Comparison of ENCODE assay signal across 26 mouse cellular contexts in the genomic region with DNA sequence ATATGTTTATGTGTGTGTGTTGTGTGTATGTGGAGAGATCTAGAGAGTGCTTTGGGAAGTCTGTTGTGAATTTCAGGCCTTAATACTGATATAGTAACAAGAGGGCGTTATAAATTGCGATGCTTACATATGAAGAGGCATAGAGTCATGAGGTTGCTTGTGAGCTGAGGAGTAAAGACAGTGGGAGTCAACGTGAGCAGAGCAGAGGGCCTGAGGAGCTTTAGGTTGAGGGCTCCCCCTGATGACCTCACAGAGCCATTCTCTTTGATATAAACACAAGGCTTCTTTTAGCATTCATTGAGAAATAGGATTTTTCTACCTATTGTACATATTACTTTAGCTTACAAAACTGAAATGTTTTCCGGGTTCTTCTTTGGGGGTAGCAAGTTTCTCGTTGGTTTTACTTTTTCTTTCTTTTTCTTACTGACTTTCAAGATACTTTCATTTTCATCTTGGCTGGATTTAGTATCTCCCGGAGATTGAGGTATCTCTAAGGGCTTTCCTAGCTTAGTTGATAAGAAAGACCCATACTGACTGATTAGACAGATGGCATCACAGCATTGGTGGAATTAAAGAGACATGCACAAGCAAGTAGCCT. TPM values are rescaled to one million over a fixed set of nuclear protein-coding genes. Genes with fewer than 3 reads are reported as not detected.
DNase-seq lines count a peak whose midpoint lies in the region; ATAC-seq and TF ChIP-seq lines count a peak whose summit lies in the region.
"Had no signal": no experiment of that assay in that cellular context is flagged by ENCODE, and none has a peak within 500 bp of the region (broad histone marks: within the 10 kb centered on the region; RNA-seq: fewer than 3 reads in every experiment).

No protein-coding gene starts in this region.

- no peak for TF ChIP-seq POLR2A in MEL (IDR thresholded peaks at IDR 0.05; ENCODE audit: control insufficient read depth in 1 of 2, insufficient read depth in 1 of 2, low read depth in 1 of 2, low read length in 2 of 2, poor library complexity in 1 of 2)

- H3K27me3 ChIP-seq in MEL (ENCODE audit: control insufficient read depth in 1 of 2, insufficient read depth in 2 of 2, low read length in 2 of 2) = no peaks in the 10 kb centered on the region
- no peaks in the 10 kb centered on the region for H3K27me3 ChIP-seq in midbrain, embryonic 15.5 days (replicated peaks)
- H3K27me3 ChIP-seq in forebrain, embryonic 16.5 days (replicated peaks; ENCODE audit: control insufficient read depth, insufficient read depth, low read length) = no peaks in the 10 kb centered on the region
- H3K27me3 ChIP-seq: embryonic facial prominence, embryonic 15.5 days; forebrain, embryonic 15.5 days; heart, embryonic 12.5 days had no signal

- peaks cover 0 to 7% of the 10 kb centered on the region in 2 experiments; a peak in 2 of 4 replicates for H3K4me1 ChIP-seq in MEL (ENCODE audit: control insufficient read depth in 1 of 2, insufficient read depth in 2 of 2, low read length in 2 of 2)
- no peaks in the 10 kb centered on the region for H3K4me1 ChIP-seq in midbrain, embryonic 15.5 days
- H3K4me1 ChIP-seq in forebrain, embryonic 16.5 days (replicated peaks; ENCODE audit: control insufficient read depth, insufficient read depth, low read length) = no peaks in the 10 kb centered on the region
- H3K4me1 ChIP-seq: embryonic facial prominence, embryonic 15.5 days; forebrain, embryonic 15.5 days; heart, embryonic 12.5 days; hindbrain, embryonic 10.5 days had no signal

- DNase-seq in CD4-positive, CD25-positive, alpha-beta regulatory T cell, adult 2 months (ENCODE audit: low read depth, low spot score) = peak; percentile 13
- DNase-seq in MEL (ENCODE audit: low read depth, low spot score) = no peak
- no peak for DNase-seq in spleen, postnatal 36 days (ENCODE audit: low spot score in 2 of 2)
- DNase-seq: adrenal gland, adult 8-10 months; adrenal gland, postnatal 36 days; cerebellum, adult 11 months; cerebellum, adult 8-10 months; cerebellum, postnatal 14 days; embryo, embryonic 11 days; gastrocnemius, postnatal 14 days had no signal

- H3K4me3 ChIP-seq in MEL (ENCODE audit: control insufficient read depth in 1 of 2, insufficient read depth in 1 of 2, low read depth in 2 of 2, low read length in 2 of 2) = no peak overlapping the region
- H3K4me3 ChIP-seq in midbrain, embryonic 15.5 days = no peak overlapping the region
- H3K4me3 ChIP-seq in forebrain, embryonic 16.5 days (replicated peaks; ENCODE audit: low read length) = no peak overlapping the region
- H3K4me3 ChIP-seq: embryonic facial prominence, embryonic 15.5 days; forebrain, embryonic 15.5 days; heart, embryonic 12.5 days; hindbrain, embryonic 10.5 days had no signal

- ATAC-seq in inflammation-experienced regulatory T-cells, adult 6 months = peak; percentile 71
- no peak for ATAC-seq in midbrain, embryonic 15.5 days (replicated peaks)
- no peak for ATAC-seq in forebrain, embryonic 16.5 days
- ATAC-seq: forebrain, embryonic 15.5 days; intestine, postnatal 0 days had no signal

- H3K9ac ChIP-seq in MEL (ENCODE audit: control insufficient read depth, low read depth, low read length, poor library complexity, severe bottlenecking) = no peak overlapping the region
- H3K9ac ChIP-seq in midbrain, embryonic 15.5 days = no peak overlapping the region
- H3K9ac ChIP-seq in forebrain, embryonic 16.5 days (replicated peaks; ENCODE audit: low read depth, low read length) = no peak overlapping the region
- H3K9ac ChIP-seq: embryonic facial prominence, embryonic 15.5 days; forebrain, embryonic 15.5 days; heart, embryonic 12.5 days; hindbrain, embryonic 14.5 days had no signal

- WGBS in midbrain, embryonic 15.5 days = 86% methylated on average over 6 of the region's 6 CpGs
- 86% methylated on average over 6 of the region's 6 CpGs for WGBS in forebrain, embryonic 16.5 days

- H3K36me3 ChIP-seq in MEL (ENCODE audit: control insufficient read depth in 1 of 2, insufficient read depth in 2 of 2, low read length in 2 of 2) = peaks cover 0 to 8% of the 10 kb centered on the region in 2 experiments; a peak in 2 of 4 replicates
- H3K36me3 ChIP-seq in midbrain, embryonic 15.5 days (replicated peaks) = no peaks in the 10 kb centered on the region
- no peaks in the 10 kb centered on the region for H3K36me3 ChIP-seq in forebrain, embryonic 16.5 days (ENCODE audit: control insufficient read depth, insufficient read depth)
- H3K36me3 ChIP-seq: embryonic facial prominence, embryonic 15.5 days; forebrain, embryonic 15.5 days; heart, embryonic 12.5 days; hindbrain, embryonic 10.5 days had no signal

- H3K4me2 ChIP-seq in midbrain, embryonic 15.5 days = no peak overlapping the region
- no peak overlapping the region for H3K4me2 ChIP-seq in forebrain, embryonic 16.5 days (ENCODE audit: low read length)
- H3K4me2 ChIP-seq: embryonic facial prominence, embryonic 15.5 days; forebrain, embryonic 15.5 days; heart, embryonic 12.5 days; hindbrain, embryonic 14.5 days had no signal

- no peak for TF ChIP-seq RAD21 in MEL (IDR thresholded peaks at IDR 0.05; ENCODE audit: low read depth, low read length)

- no peak overlapping the region for H3K27ac ChIP-seq in MEL (ENCODE audit: control insufficient read depth, low read depth, low read length)
- H3K27ac ChIP-seq in midbrain, embryonic 15.5 days = no peak overlapping the region
- H3K27ac ChIP-seq in forebrain, embryonic 16.5 days (ENCODE audit: low read length) = no peak overlapping the region
- H3K27ac ChIP-seq: embryonic facial prominence, embryonic 15.5 days; forebrain, embryonic 15.5 days; hindbrain, embryonic 10.5 days; hindbrain, embryonic 14.5 days had no signal

- no peak for TF ChIP-seq CTCF in MEL (IDR thresholded peaks at IDR 0.05 in 2 of 3, conservative IDR thresholded peaks at IDR 0.05 in 1 of 3; ENCODE audit: control insufficient read depth in 1 of 3, insufficient read depth in 1 of 3, low read depth in 2 of 3, low read length in 3 of 3, poor library complexity in 1 of 3, severe bottlenecking in 1 of 3)

- H3K9me3 ChIP-seq in MEL (replicated peaks; ENCODE audit: insufficient read depth, low read length) = no peaks in the 10 kb centered on the region
- no peaks in the 10 kb centered on the region for H3K9me3 ChIP-seq in midbrain, embryonic 15.5 days
- H3K9me3 ChIP-seq in forebrain, embryonic 16.5 days (ENCODE audit: control insufficient read depth, low read length) = no peaks in the 10 kb centered on the region
- H3K9me3 ChIP-seq: embryonic facial prominence, embryonic 15.5 days; forebrain, embryonic 15.5 days; heart, embryonic 12.5 days; hindbrain, embryonic 10.5 days had no signal

- no peaks in the 10 kb centered on the region for H3K79me2 ChIP-seq in MEL (ENCODE audit: control insufficient read depth, insufficient read depth, low read length, poor library complexity)

- TF ChIP-seq EP300 in MEL (IDR thresholded peaks at IDR 0.05; ENCODE audit: low read depth in 1 of 2, low read length in 2 of 2) = no peak

TF ChIP-seq in MEL, 35 proteins besides CTCF, POLR2A, EP300 and RAD21:
- TF ChIP-seq MYC (IDR thresholded peaks at IDR 0.05; ENCODE audit: low read depth, low read length) (no peak), JUND (IDR thresholded peaks at IDR 0.05; ENCODE audit: low read depth, low read length) (no peak), MXI1 (IDR thresholded peaks at IDR 0.05; ENCODE audit: low read depth, low read length) (no peak), GABPA (IDR thresholded peaks at IDR 0.05; ENCODE audit: low read depth, low read length) (no peak), MAX (IDR thresholded peaks at IDR 0.05; ENCODE audit: low read length) (no peak), SMC3 (IDR thresholded peaks at IDR 0.05; ENCODE audit: low read depth, low read length) (no peak), CHD2 (IDR thresholded peaks at IDR 0.05; ENCODE audit: low read length) (no peak), GATA1 (IDR thresholded peaks at IDR 0.05; ENCODE audit: low read depth, low read length) (peak; percentile 11; the same call in 1 of the 2 replicates)

RNA-seq across cellular contexts. Expression of gene Cd200r4, which starts 1.0 kb away (rescaled TPM):
- 0.82 and 1.1 TPM in 2 replicates for total RNA-seq in MEL (2012; rRNA removed)
- polyA plus RNA-seq in MEL (2012; ENCODE audit: insufficient read depth in 1 of 2, insufficient read length in 2 of 2, low read depth in 1 of 2, low replicate concordance in 2 of 2, missing spikeins in 1 of 2) = 1 to 10 TPM in 1 of 2 experiments, not detected in 1; 1.6 TPM
- 10 to 100 TPM in 1 of 3 experiments, 1 to 10 TPM in 2; 4.9 to 16.5 (median 6.0) TPM for polyA plus RNA-seq in inflammation-experienced regulatory T-cells, adult 6 months (2017; shearing (Covaris generic))
- 0.09 TPM in 1 of 2 replicates, not detected in the other for polyA plus RNA-seq in midbrain, embryonic 15.5 days (2015; fragmentation: Nextera tagmentation; extraction: Ambion mirVana)
- not detected in 2 replicates for polyA plus RNA-seq in forebrain, embryonic 16.5 days (2015; fragmentation: Nextera tagmentation; extraction: Ambion mirVana)
- total RNA-seq: adrenal gland, postnatal 36 days; gastrocnemius, postnatal 14 days; heart, postnatal 25 days had no signal
- polyA plus RNA-seq: C2C12; embryonic facial prominence, embryonic 11.5 days; forebrain, embryonic 15.5 days; heart, embryonic 12.5 days; hindbrain, embryonic 10.5 days; hindbrain, embryonic 14.5 days had no signal

RNA-seq across cellular contexts. Expression of gene Cd200r1, which starts 47.0 kb away (rescaled TPM):
- 1.4 and 2.0 TPM in 2 replicates for total RNA-seq in MEL (2012; rRNA removed)
- polyA plus RNA-seq in MEL (2012; ENCODE audit: insufficient read depth in 1 of 2, insufficient read length in 2 of 2, low read depth in 1 of 2, low replicate concordance in 2 of 2, missing spikeins in 1 of 2) = 1 to 10 TPM in 1 of 2 experiments, not detected in 1; 1.6 TPM
- polyA plus RNA-seq in inflammation-experienced regulatory T-cells, adult 6 months (2017; shearing (Covaris generic)) = 10 to 100 TPM; 48.8 to 73.3 (median 51.9) TPM
- polyA plus RNA-seq in midbrain, embryonic 15.5 days (2015; fragmentation: Nextera tagmentation; extraction: Ambion mirVana) = 0.78 and 1.1 TPM in 2 replicates
- 0.48 and 0.52 TPM in 2 replicates for polyA plus RNA-seq in forebrain, embryonic 16.5 days (2015; fragmentation: Nextera tagmentation; extraction: Ambion mirVana)
- polyA plus RNA-seq: C2C12 had no signal

RNA-seq across cellular contexts. Expression of gene Cd200r2, which starts 54.3 kb away (rescaled TPM):
- total RNA-seq in MEL (2012; rRNA removed) = not detected in 2 replicates
- not detected for polyA plus RNA-seq in MEL (2012; ENCODE audit: insufficient read depth in 1 of 2, insufficient read length in 2 of 2, low read depth in 1 of 2, low replicate concordance in 2 of 2, missing spikeins in 1 of 2)
- under 1 TPM in 1 of 3 experiments, not detected in 2; 0.29 TPM for polyA plus RNA-seq in inflammation-experienced regulatory T-cells, adult 6 months (2017; shearing (Covaris generic))
- not detected in 2 replicates for polyA plus RNA-seq in midbrain, embryonic 15.5 days (2015; fragmentation: Nextera tagmentation; extraction: Ambion mirVana)
- not detected in 2 replicates for polyA plus RNA-seq in forebrain, embryonic 16.5 days (2015; fragmentation: Nextera tagmentation; extraction: Ambion mirVana)
- total RNA-seq: adrenal gland, adult 8-10 months; adrenal gland, postnatal 36 days; common myeloid progenitor, adult 5-6 weeks; gastrocnemius, postnatal 14 days; heart, postnatal 25 days had no signal
- polyA plus RNA-seq: brain, embryonic 14.5 days; embryonic facial prominence, embryonic 11.5 days; embryonic facial prominence, embryonic 15.5 days; forebrain, embryonic 11.5 days; forebrain, embryonic 15.5 days; gonadal fat pad, adult 2 months; hindbrain, embryonic 10.5 days; hindbrain, embryonic 14.5 days had no signal
